Mouse (Mus musculus) olfactory bulb, adult 2 months (tissue): ENCODE results near the gene Dnah10. TPM values are rescaled to one million over a fixed set of nuclear protein-coding genes. Genes with fewer than 3 reads are reported as not detected.

ENCODE experiments used
- H3K27ac ChIP-seq: fragments of 200-500 bp; 2 replicates; pipeline ENCODE4 v1.5.1; 2012; ENCODE audit warnings: low read depth, low read length; ENCODE audit not compliant: insufficient read depth
- H3K4me1 ChIP-seq: fragments of 200-500 bp; 2 replicates; pipeline ENCODE4 v1.6.1; 2012; ENCODE audit warnings: low read length; ENCODE audit not compliant: control insufficient read depth, insufficient read depth
- H3K4me3 ChIP-seq: fragments of 200-500 bp; 2 replicates; pipeline ENCODE4 v1.5.1; 2012; ENCODE audit warnings: mild to moderate bottlenecking, low read depth, low read length, moderate library complexity; ENCODE audit not compliant: insufficient read depth
- CTCF ChIP-seq: fragments of 200-500 bp; IDR thresholded peaks from 2 replicates; pipeline ENCODE4 v1.5.1; 2012; ENCODE audit warnings: low read depth, mild to moderate bottlenecking, low read length, moderate library complexity; ENCODE audit not compliant: insufficient read depth
- POLR2A ChIP-seq: fragments of 200-500 bp; IDR thresholded peaks from 2 replicates; pipeline ENCODE4 v1.6.1; 2012; ENCODE audit warnings: mild to moderate bottlenecking, low read depth, low read length, moderate library complexity; ENCODE audit not compliant: insufficient read depth
- WGBS: fragments of 180-500 bp; shearing (Covaris S2); methylation state at CpG from one replicate; pipeline ENCODE4 v1.1.7; 2018; 5-methylcytosine and 5-hydroxymethylcytosine counted together
- polyA plus RNA-seq: library from polyadenylated mRNA; stranded (reverse); fragments of >200 nt; gene quantifications from 2 replicates; pipeline ENCODE4 v1.2.4, GENCODE M21; 2012; ENCODE audit warnings: low replicate concordance; ENCODE audit not compliant: missing spikeins, insufficient read depth, insufficient read length

Gene Dnah10
- polyA plus RNA-seq, 1 experiment, result not detected

GRCm38 (mm10) chr5:124873890-124874601 lies 149.2 kb downstream of the Dnah10 start:
- no peak overlapping the region for H3K4me3 ChIP-seq
- TF ChIP-seq POLR2A (no peak), CTCF (no peak)
- WGBS, result 64% methylated on average over 6 of the region's 6 CpGs
- no peak overlapping the region for H3K27ac ChIP-seq
- peaks cover 4% of the 10 kb centered on the region for H3K4me1 ChIP-seq

GRCm38 (mm10) chr5:124879251-124879650 lies 154.4 kb downstream of the Dnah10 start:
- H3K4me3 ChIP-seq, result no peak overlapping the region
- H3K4me1 ChIP-seq, result peaks cover 14% of the 10 kb centered on the region
- TF ChIP-seq CTCF (no peak), POLR2A (no peak)
- no peak overlapping the region for H3K27ac ChIP-seq
- 57% methylated on average over 4 of the region's 4 CpGs for WGBS

- TF ChIP-seq CTCF (no peak), POLR2A (no peak)
- H3K4me1 ChIP-seq, result peaks cover 15% of the 10 kb centered on the region
Measured at GRCm38 (mm10) chr5:124879801-124880200, 154.9 kb downstream of the Dnah10 start.

GRCm38 (mm10) chr5:124883877-124884276 lies 159.0 kb downstream of the Dnah10 start:
- Histone ChIP-seq H3K4me1 (peaks cover 15% of the 10 kb centered on the region), H3K4me3 (no peak overlapping the region), H3K27ac (no peak overlapping the region)
- TF ChIP-seq POLR2A (no peak), CTCF (no peak)
- 42% methylated on average over 6 of the region's 6 CpGs for WGBS

More at GRCm38 (mm10) chr5:124879801-124880200, 154.9 kb downstream of the Dnah10 start:
- H3K27ac ChIP-seq, result no peak overlapping the region
- 87% methylated on average over 6 of the region's 6 CpGs for WGBS
- no peak overlapping the region for H3K4me3 ChIP-seq

Other genes starting within 250 kb of the Dnah10 start
- gene Rilpl2, start 246.7 kb upstream of the Dnah10 start, polyA plus RNA-seq, result not detected in 2 replicates
- not detected in 2 replicates for gene Snrnp35, start 242.0 kb upstream of the Dnah10 start, polyA plus RNA-seq
- not detected in 2 replicates for gene Rilpl1, start 193.7 kb upstream of the Dnah10 start, polyA plus RNA-seq
- gene Tmed2, start 184.4 kb upstream of the Dnah10 start, polyA plus RNA-seq, result not detected in 2 replicates
- not detected in 2 replicates for gene Ddx55, start 172.2 kb upstream of the Dnah10 start, polyA plus RNA-seq
- gene Eif2b1, start 146.0 kb upstream of the Dnah10 start, polyA plus RNA-seq, result not detected in 2 replicates
- gene Gtf2h3, start 145.9 kb upstream of the Dnah10 start, polyA plus RNA-seq, result not detected in 2 replicates
- gene Atp6v0a2, start 96.5 kb upstream of the Dnah10 start, polyA plus RNA-seq, result 184 TPM in 1 of 2 replicates, not detected in the other
- gene Ccdc92, start 137.3 kb downstream of the Dnah10 start, polyA plus RNA-seq, result not detected in 2 replicates
- 74.3 TPM in 1 of 2 replicates, not detected in the other for gene Zfp664, start 137.6 kb downstream of the Dnah10 start, polyA plus RNA-seq